Mouse (Mus musculus) megakaryocyte-erythroid progenitor cell, adult 5-6 weeks (primary cell): ENCODE results near the gene Nfe2. TPM values are rescaled to one million over a fixed set of nuclear protein-coding genes. Genes with fewer than 3 reads are reported as not detected.

Experiments
- ATAC-seq: replicated peaks from 2 replicates; pipeline ENCODE4 v1.8.0; 2016; ENCODE audit warnings: mild to moderate bottlenecking, inconsistent platforms; ENCODE audit not compliant: severe bottlenecking, poor library complexity, low FRiP score, low TSS enrichment
- total RNA-seq, 2 experiments: library from RNA; stranded (forward) in 1 of 2; stranded (reverse) in 1 of 2; fragments of 200-1000, 215-1000 nt in 1 of 2; fragments of >200 nt in 1 of 2; fragmentation: Nextera tagmentation in 1 of 2; gene quantifications; 2 replicates each; pipeline ENCODE4 v1.2.3; 2014 to 2017

Gene Nfe2
- total RNA-seq, 2 experiments from 2014 or later = 124 to 147 TPM

- no peak for ATAC-seq
Measured at GRCm38 (mm10) chr15:103233119-103233518, 25.1 kb downstream of the Nfe2 start.

- no peak for ATAC-seq
Measured at GRCm38 (mm10) chr15:103228904-103229303, 29.3 kb downstream of the Nfe2 start.

- no peak for ATAC-seq
Measured at GRCm38 (mm10) chr15:103227572-103227971, 30.6 kb downstream of the Nfe2 start.

- no peak for ATAC-seq
Measured at GRCm38 (mm10) chr15:103227022-103227421, 31.2 kb downstream of the Nfe2 start.

- no peak for ATAC-seq
Measured at GRCm38 (mm10) chr15:103224161-103224560, 34.0 kb downstream of the Nfe2 start.

GRCm38 (mm10) chr15:103221386-103221785 lies 36.8 kb downstream of the Nfe2 start:
- no peak for ATAC-seq

GRCm38 (mm10) chr15:103220785-103221184 lies 37.4 kb downstream of the Nfe2 start:
- no peak for ATAC-seq

- ATAC-seq = no peak
Measured at GRCm38 (mm10) chr15:103216052-103216451, 42.2 kb downstream of the Nfe2 start.

- peak; percentile 91 for ATAC-seq
Measured at GRCm38 (mm10) chr15:103214971-103215907, 43.0 kb downstream of the Nfe2 start.

GRCm38 (mm10) chr15:103214149-103214548 lies 44.1 kb downstream of the Nfe2 start:
- no peak for ATAC-seq

GRCm38 (mm10) chr15:103205156-103205555 lies 53.0 kb downstream of the Nfe2 start:
- ATAC-seq = no peak

GRCm38 (mm10) chr15:103202088-103202793 lies 56.0 kb downstream of the Nfe2 start:
- no peak for ATAC-seq

Other genes starting within 250 kb of the Nfe2 start
- not detected in 2 replicates for gene Hoxc4, start 239.5 kb downstream of the Nfe2 start, total RNA-seq (2014; fragmentation: Nextera tagmentation)
- gene Hoxc4, start 239.5 kb downstream of the Nfe2 start, total RNA-seq (2017) = not detected in 2 replicates
- 3.6 and 5.9 TPM in 2 replicates for gene Smug1, start 91.3 kb downstream of the Nfe2 start, total RNA-seq (2014; fragmentation: Nextera tagmentation)
- 2.2 and 4.2 TPM in 2 replicates for gene Smug1, start 91.3 kb downstream of the Nfe2 start, total RNA-seq (2017)
- 151 and 165 TPM in 2 replicates for gene Cbx5, start 18.6 kb downstream of the Nfe2 start, total RNA-seq (2014; fragmentation: Nextera tagmentation)
- 183 and 300 TPM in 2 replicates for gene Cbx5, start 18.6 kb downstream of the Nfe2 start, total RNA-seq (2017)
- 845 and 937 TPM in 2 replicates for gene Hnrnpa1, start 18.0 kb downstream of the Nfe2 start, total RNA-seq (2014; fragmentation: Nextera tagmentation)
- gene Hnrnpa1, start 18.0 kb downstream of the Nfe2 start, total RNA-seq (2017) = 2,161 and 2,727 TPM in 2 replicates
- gene Copz1, start 14.3 kb upstream of the Nfe2 start, total RNA-seq (2014; fragmentation: Nextera tagmentation) = 218 and 249 TPM in 2 replicates
- 53.9 and 91.2 TPM in 2 replicates for gene Copz1, start 14.3 kb upstream of the Nfe2 start, total RNA-seq (2017)
- 0.49 TPM in 1 of 2 replicates, not detected in the other for gene Gpr84, start 52.2 kb upstream of the Nfe2 start, total RNA-seq (2014; fragmentation: Nextera tagmentation)
- 0.34 and 1.3 TPM in 2 replicates for gene Gpr84, start 52.2 kb upstream of the Nfe2 start, total RNA-seq (2017)
- 23.4 and 28.7 TPM in 2 replicates for gene Zfp385a, start 81.7 kb upstream of the Nfe2 start, total RNA-seq (2014; fragmentation: Nextera tagmentation)
- gene Zfp385a, start 81.7 kb upstream of the Nfe2 start, total RNA-seq (2017) = 1.7 and 2.1 TPM in 2 replicates
- 51.5 and 56.4 TPM in 2 replicates for gene Itga5, start 108.4 kb upstream of the Nfe2 start, total RNA-seq (2014; fragmentation: Nextera tagmentation)
- gene Itga5, start 108.4 kb upstream of the Nfe2 start, total RNA-seq (2017) = 11.5 and 11.8 TPM in 2 replicates
- not detected in 2 replicates for gene Gtsf1, start 172.1 kb upstream of the Nfe2 start, total RNA-seq (2014; fragmentation: Nextera tagmentation)
- not detected in 2 replicates for gene Gtsf1, start 172.1 kb upstream of the Nfe2 start, total RNA-seq (2017)
- not detected in 2 replicates for gene Gtsf2, start 190.1 kb upstream of the Nfe2 start, total RNA-seq (2014; fragmentation: Nextera tagmentation)
- not detected in 2 replicates for gene Gtsf2, start 190.1 kb upstream of the Nfe2 start, total RNA-seq (2017)
- 40.1 and 49.9 TPM in 2 replicates for gene Nckap1l, start 195.4 kb upstream of the Nfe2 start, total RNA-seq (2014; fragmentation: Nextera tagmentation)
- gene Nckap1l, start 195.4 kb upstream of the Nfe2 start, total RNA-seq (2017) = 60.4 and 61.3 TPM in 2 replicates
- 3.6 and 5.8 TPM in 2 replicates for gene Pde1b, start 244.6 kb upstream of the Nfe2 start, total RNA-seq (2014; fragmentation: Nextera tagmentation)
- 1.3 and 1.5 TPM in 2 replicates for gene Pde1b, start 244.6 kb upstream of the Nfe2 start, total RNA-seq (2017)